Mouse (Mus musculus) lung, adult 2 months (tissue): ENCODE measurements around the gene Angpt4.

Experiments used
- CTCF ChIP-seq: fragments of 200-500 bp; IDR thresholded peaks from 2 replicates; pipeline ENCODE4 v1.5.1; 2011; ENCODE audit warnings: mild to moderate bottlenecking, low read length, control low read depth; ENCODE audit not compliant: insufficient read depth
- POLR2A ChIP-seq: fragments of 200-500 bp; IDR thresholded peaks from 2 replicates; pipeline ENCODE4 v1.6.1; 2011; ENCODE audit warnings: low read depth, mild to moderate bottlenecking, control low read depth, low read length, borderline replicate concordance; ENCODE audit errors: extremely low read depth

DNA sequence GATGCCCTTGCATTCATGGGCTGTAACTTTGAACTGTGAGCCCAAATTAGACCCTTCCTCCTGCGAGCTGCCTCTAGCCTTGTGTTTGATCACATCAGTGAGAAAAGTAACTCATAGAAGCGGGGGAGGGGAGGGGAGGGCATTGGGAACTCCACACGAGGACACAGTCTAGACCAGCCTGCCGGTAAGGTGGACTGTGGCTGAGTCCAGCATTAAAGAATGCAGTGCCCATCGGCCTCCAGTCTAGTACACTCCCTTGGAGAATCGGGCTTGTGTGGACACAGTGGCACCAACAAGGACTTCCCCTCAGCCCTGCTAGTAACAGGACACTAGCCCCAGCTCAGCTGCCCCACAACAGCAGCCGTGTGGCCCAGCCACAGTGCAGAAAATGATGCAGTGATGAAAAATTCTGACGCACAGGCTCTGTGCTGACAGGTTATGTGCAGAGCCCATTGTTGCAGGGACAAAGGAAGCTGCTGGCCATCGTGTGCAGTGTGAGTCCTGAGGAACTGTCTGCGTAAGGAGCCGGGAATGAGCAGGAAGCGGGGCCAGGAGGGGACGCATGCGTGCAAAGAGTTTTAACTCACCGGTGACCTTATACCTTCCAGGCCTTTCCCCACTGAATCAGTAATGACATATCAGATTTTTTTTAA lies 17.8 kb upstream of the Angpt4 start:
- TF ChIP-seq CTCF (no peak), POLR2A (no peak)
